Mouse (Mus musculus): ENCODE measurements around the gene Rdm1. TPM values are rescaled to one million over a fixed set of nuclear protein-coding genes. Genes with fewer than 3 reads are reported as not detected.

Gene Rdm1
- 8.7 TPM in 2 replicates for polyA plus RNA-seq (2012; rRNA removed)

DNA sequence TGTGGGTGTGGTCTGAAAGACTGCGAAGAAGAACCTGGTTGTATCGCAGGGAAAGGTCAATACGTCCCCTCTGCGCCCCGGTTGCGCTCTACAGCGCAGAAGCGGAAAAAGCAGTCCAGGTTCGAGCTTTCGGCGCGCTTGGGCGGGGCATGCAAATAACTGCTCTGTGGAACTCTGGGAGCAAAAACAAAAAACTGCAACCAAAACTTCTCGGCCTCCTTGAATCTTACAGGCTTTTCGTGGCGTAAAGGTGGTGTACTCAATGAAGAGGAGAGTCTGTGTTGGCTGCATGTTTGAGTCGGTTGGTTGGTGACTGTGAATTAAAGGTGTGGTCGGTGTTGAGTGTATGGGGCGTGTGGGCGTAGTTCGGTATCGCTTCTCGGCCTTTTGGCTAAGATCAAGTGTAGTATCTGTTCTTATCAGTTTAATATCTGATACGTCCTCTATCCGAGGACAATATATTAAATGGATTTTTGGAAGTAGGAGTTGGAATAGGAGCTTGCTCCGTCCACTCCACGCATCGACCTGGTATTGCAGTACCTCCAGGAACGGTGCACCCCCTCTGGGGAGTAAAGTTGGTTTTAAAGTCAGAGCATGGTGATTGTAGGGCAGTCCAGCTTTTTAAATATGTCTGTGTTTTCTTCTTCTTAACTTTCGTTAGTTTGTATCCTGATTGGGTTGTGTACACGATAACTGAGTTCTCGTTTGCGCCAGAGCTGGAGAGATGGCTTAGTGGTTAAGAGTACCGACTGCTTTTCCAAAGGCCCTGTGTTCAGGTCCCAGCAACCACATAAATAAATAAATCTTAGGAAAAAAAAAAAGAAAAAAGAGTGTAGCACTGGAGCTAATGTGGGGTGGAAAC lies at the start of gene Rdm1:
Gene Rdm1 (plus strand): TSS at position 201 of the 862 bp plus-strand sequence.

DNA sequence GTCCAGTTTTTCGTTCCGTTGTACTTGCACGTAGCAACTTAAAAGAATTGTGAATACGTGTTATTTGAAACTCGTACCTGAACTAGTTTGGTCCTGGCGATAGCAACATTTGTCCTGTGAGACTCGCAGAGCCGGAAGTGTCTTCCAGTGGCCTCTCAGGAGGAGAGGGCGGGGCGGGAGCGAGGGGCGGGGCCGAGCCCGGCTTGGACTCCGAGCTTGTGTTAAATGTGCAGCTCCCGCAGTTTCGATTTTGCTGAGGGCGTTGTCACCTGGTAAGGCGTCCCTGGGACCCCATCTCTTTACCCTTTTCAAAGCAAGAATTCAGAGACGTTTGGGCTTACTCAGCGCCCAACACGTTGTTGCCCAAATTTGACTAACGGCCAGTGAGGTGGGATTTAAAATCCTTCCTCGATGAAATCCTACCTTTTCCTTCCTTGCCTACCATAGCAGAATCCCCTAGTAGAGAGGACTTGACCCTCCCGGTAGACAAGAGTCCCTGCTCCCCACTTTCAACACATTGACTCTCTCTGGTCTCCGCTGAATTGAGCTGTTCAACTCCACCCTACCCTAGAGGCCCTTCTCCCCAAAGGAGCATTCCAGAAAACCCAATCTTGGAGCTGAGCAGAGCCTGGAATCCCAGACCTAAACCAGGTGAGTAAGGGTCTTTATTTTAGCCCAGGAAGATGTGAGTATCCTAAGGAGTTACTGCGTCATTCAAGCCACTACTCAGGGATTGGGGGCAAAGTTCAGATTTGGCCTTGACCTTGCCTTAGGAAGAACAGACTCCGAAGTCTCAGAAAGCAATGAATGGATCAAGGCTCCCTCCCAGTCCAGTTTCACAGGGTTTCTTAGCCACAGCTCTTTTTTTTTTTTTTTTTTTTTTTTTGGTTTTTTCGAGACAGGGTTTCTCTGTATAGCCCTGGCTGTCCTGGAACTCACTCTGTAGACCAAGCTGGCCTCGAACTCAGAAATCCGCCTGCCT lies 44.6 kb upstream of the Rdm1 start, which contains the start of gene Tmem106a:
Gene Tmem106a (plus strand): TSS at position 189 of the 982 bp plus-strand sequence.

DNA sequence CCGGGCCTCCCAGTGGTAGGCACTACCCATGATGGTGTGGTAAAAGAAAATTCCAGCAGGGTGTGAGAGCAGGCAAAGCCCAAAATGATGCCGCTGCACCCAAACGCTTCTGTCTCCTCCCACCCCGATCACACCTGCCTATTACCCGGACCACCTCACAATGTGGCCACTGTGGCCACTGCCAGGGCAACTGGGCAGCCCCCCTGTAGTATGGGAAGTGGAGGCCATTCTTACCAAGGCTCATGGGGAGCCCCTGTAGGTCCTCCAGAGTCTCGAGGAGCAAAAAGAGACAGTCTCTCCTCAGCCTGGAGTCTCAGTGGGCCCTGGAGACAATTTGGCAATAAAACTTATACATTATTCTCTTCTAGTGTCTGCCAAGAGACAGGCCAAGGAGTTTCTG lies 27.8 kb upstream of the Rdm1 start, which contains the start of gene Gm11634:
Gene Gm11634 (minus strand): TSS at position 101 of the 400 bp plus-strand sequence.

DNA sequence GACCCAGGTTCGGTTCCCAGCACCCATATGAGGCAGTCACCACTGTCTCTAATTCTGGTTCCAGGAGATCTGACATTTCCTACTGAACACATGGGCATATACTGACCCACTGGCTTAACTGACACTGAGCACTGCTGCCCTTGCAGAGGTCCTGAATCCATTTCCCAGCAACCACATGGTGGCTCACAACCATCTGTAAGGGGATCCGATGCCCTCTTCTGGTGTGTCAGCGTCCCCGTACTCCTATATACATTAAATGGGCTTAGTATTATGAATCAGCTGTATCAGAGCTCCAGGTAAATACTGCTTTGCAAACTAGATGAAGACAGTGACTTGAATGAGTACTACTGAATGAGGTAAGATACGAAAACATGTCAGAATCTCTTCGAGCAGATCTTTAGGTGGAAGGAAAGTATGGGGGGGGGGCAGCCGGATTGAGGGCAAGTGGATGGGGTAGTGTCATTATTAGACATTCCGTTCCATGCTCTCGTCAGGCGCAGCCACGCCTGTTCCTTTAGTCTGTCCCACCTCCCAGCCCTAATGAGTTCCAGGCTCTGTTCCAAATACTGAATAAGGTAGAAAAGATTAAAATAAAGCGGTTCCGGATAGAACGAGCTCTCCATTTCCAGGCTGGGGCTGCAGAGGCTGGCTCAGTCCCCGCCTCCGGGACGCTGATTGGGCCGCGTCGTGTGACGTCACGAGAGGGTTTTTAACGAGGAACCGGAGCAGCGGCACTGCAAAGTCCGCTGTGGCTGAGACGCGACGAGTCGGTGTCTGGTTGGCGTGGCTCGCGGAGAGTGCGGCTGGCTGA lies 38.0 kb downstream of the Rdm1 start, which contains the start of gene Arl4d:
Gene Arl4d (plus strand): TSS at position 717 of the 811 bp plus-strand sequence.

Other genes starting within 250 kb of the Rdm1 start
- 9.5 and 10.3 TPM in 2 replicates for gene Aarsd1, start 209.6 kb upstream of the Rdm1 start, polyA plus RNA-seq (2012; rRNA removed)
- not detected in 2 replicates for gene Gm27029, start 202.4 kb upstream of the Rdm1 start, polyA plus RNA-seq (2012; rRNA removed)
- gene Rundc1, start 202.1 kb upstream of the Rdm1 start, polyA plus RNA-seq (2012; rRNA removed): 15.6 and 17.9 TPM in 2 replicates
- gene Ptges3l, start 201.9 kb upstream of the Rdm1 start, polyA plus RNA-seq (2012; rRNA removed): 2.6 and 3.7 TPM in 2 replicates
- 103 and 107 TPM in 2 replicates for gene Rpl27, start 184.9 kb upstream of the Rdm1 start, polyA plus RNA-seq (2012; rRNA removed)
- 16.6 and 18.3 TPM in 2 replicates for gene Ifi35, start 178.8 kb upstream of the Rdm1 start, polyA plus RNA-seq (2012; rRNA removed)
- gene Rnd2, start 162.2 kb upstream of the Rdm1 start, polyA plus RNA-seq (2012; rRNA removed): 7.1 and 8.6 TPM in 2 replicates
- 72.9 and 93.3 TPM in 2 replicates for gene Vat1, start 161.0 kb upstream of the Rdm1 start, polyA plus RNA-seq (2012; rRNA removed)
- gene Brca1, start 75.2 kb upstream of the Rdm1 start, polyA plus RNA-seq (2012; rRNA removed): 0.16 and 0.22 TPM in 2 replicates
- gene Nbr1, start 75.0 kb upstream of the Rdm1 start, polyA plus RNA-seq (2012; rRNA removed): 43.9 and 47.9 TPM in 2 replicates
- gene Tmem106a, start 45.0 kb upstream of the Rdm1 start, polyA plus RNA-seq (2012; rRNA removed): 8.0 TPM in 2 replicates
- gene Gm11634, start 27.9 kb upstream of the Rdm1 start, polyA plus RNA-seq (2012; rRNA removed): not detected in 2 replicates
- 3.6 and 4.3 TPM in 2 replicates for gene Arl4d, start 38.3 kb downstream of the Rdm1 start, polyA plus RNA-seq (2012; rRNA removed)
- gene Dhx8, start 105.7 kb downstream of the Rdm1 start, polyA plus RNA-seq (2012; rRNA removed): 3.0 and 3.3 TPM in 2 replicates
- 5.7 and 8.5 TPM in 2 replicates for gene Etv4, start 158.2 kb downstream of the Rdm1 start, polyA plus RNA-seq (2012; rRNA removed)

All from stomach, adult 2 months (tissue).